Mouse (Mus musculus) layer of hippocampus, postnatal 25 days (tissue): ENCODE measurements around the gene Il17c. TPM values are rescaled to one million over a fixed set of nuclear protein-coding genes. Genes with fewer than 3 reads are reported as not detected.

ENCODE experiments used
- DNase-seq, 2 experiments: peaks; one replicate each; pipeline ENCODE4 v3.0.0; 2022; ENCODE audit warnings: mixed read lengths in 2 of 2, low spot score in 1 of 2; ENCODE audit errors: extremely low spot score in 1 of 2
- microRNA-seq, 2 experiments: library from miRNA; unstranded; fragments of <30 nt; microRNA quantifications; one replicate each; pipeline ENCODE4 v1.2.0; 2021
- total RNA-seq, 2 experiments: library from RNA; stranded (reverse); gene quantifications; 2 replicates each; pipeline ENCODE4 v1.2.3; 2021

Il17c gene
- total RNA-seq, 2 experiments from 2014 or later = not detected

- DNase-seq = no peak
Measured at GRCm38 (mm10) chr8:122457171-122457570, 35.4 kb downstream of the Il17c start.

- peak in 1 of 2 experiments; percentile 29 for DNase-seq
Measured at GRCm38 (mm10) chr8:122459218-122459900, 37.5 kb downstream of the Il17c start.

GRCm38 (mm10) chr8:122459990-122460389, 38.2 kb downstream of the Il17c start:
- DNase-seq = no peak

- no peak for DNase-seq
Measured at GRCm38 (mm10) chr8:122460524-122461472, 39.0 kb downstream of the Il17c start, which contains the start of gene Snai3. Gene Snai3, minus strand, starts transcription at chr8:122460733.

GRCm38 (mm10) chr8:122461473-122462148, 39.8 kb downstream of the Il17c start:
- no peak for DNase-seq

GRCm38 (mm10) chr8:122462510-122462909, 40.7 kb downstream of the Il17c start:
- no peak for DNase-seq

- no peak for DNase-seq
Measured at GRCm38 (mm10) chr8:122463651-122464640, 42.1 kb downstream of the Il17c start.

- no peak for DNase-seq
Measured at GRCm38 (mm10) chr8:122464985-122465384, 43.2 kb downstream of the Il17c start.

- no peak for DNase-seq
Measured at GRCm38 (mm10) chr8:122467816-122468215, 46.0 kb downstream of the Il17c start.

- no peak for DNase-seq
Measured at GRCm38 (mm10) chr8:122469407-122469806, 47.6 kb downstream of the Il17c start.

GRCm38 (mm10) chr8:122469965-122470364, 48.1 kb downstream of the Il17c start:
- no peak for DNase-seq

- DNase-seq = no peak
Measured at GRCm38 (mm10) chr8:122470691-122471090, 48.9 kb downstream of the Il17c start.

Small RNAs within 50 kb of the gene (microRNA-seq; reads per million reads assigned to microRNA genes)
- gene Gm24366 = 0 reads per million in 2 experiments

Other genes with a start within 250 kb of the Il17c start
- 10 to 100 TPM; 37.8 to 43.4 TPM for gene Zfpm1, start 139.9 kb upstream of the Il17c start, total RNA-seq
- gene Trhr2, start 61.3 kb upstream of the Il17c start, total RNA-seq = under 1 TPM; 0.79 to 0.92 TPM
- gene Zc3h18, start 45.4 kb upstream of the Il17c start, total RNA-seq = 10 to 100 TPM; 32.8 to 38.5 TPM
- gene Cyba, start 10.9 kb downstream of the Il17c start, total RNA-seq = 10 to 100 TPM in 1 of 2 experiments, 1 to 10 TPM in 1; 8.9 to 10.3 TPM
- gene Mvd, start 21.4 kb downstream of the Il17c start, total RNA-seq = 10 to 100 TPM; 23.1 to 25.2 TPM
- gene Snai3, start 38.7 kb downstream of the Il17c start, total RNA-seq = not detected
- gene Rnf166, start 54.0 kb downstream of the Il17c start, total RNA-seq = 10 to 100 TPM; 26.0 to 35.0 TPM
- 10 to 100 TPM; 22.1 to 22.2 TPM for gene Ctu2, start 54.1 kb downstream of the Il17c start, total RNA-seq
- gene Piezo1, start 129.3 kb downstream of the Il17c start, total RNA-seq = 1 to 10 TPM; 3.6 to 5.7 TPM
- 1 to 10 TPM; 1.1 to 1.6 TPM for gene Cdt1, start 146.0 kb downstream of the Il17c start, total RNA-seq
- 10 to 100 TPM; 62.5 to 69.6 TPM for gene Aprt, start 154.9 kb downstream of the Il17c start, total RNA-seq
- gene Galns, start 189.4 kb downstream of the Il17c start, total RNA-seq = 10 to 100 TPM; 11.2 TPM
- gene Trappc2l, start 189.6 kb downstream of the Il17c start, total RNA-seq = 10 to 100 TPM; 75.2 to 87.6 TPM
- gene Pabpn1l, start 200.7 kb downstream of the Il17c start, total RNA-seq = under 1 TPM in 1 of 2 experiments, not detected in 1; 0.45 TPM